Mouse (Mus musculus) stomach, postnatal 0 days (tissue): ENCODE results near the gene Prss50.

Experiments used
- CTCF ChIP-seq: IDR thresholded peaks from 2 replicates; pipeline ENCODE4 v1.5.1; 2016; ENCODE audit warnings: antibody characterized with exemption, low read depth, mild to moderate bottlenecking, moderate library complexity
- EP300 ChIP-seq: optimal IDR thresholded peaks from 2 replicates; pipeline ENCODE3; 2016; ENCODE audit warnings: antibody characterized with exemption

GRCm38 (mm10) chr9:110890026-110890783 is 32.4 kb downstream of the Prss50 start:
- TF ChIP-seq CTCF (peak; percentile 55), EP300 (no peak)
